Mouse (Mus musculus): ENCODE measurements at regions not wholly inside any gene's neighbourhood (a gene's known extent, or its start where the extent isn't known, plus 50 kb on each side); places are given as distances from the start of the nearest gene placed in this dataset.

DNA sequence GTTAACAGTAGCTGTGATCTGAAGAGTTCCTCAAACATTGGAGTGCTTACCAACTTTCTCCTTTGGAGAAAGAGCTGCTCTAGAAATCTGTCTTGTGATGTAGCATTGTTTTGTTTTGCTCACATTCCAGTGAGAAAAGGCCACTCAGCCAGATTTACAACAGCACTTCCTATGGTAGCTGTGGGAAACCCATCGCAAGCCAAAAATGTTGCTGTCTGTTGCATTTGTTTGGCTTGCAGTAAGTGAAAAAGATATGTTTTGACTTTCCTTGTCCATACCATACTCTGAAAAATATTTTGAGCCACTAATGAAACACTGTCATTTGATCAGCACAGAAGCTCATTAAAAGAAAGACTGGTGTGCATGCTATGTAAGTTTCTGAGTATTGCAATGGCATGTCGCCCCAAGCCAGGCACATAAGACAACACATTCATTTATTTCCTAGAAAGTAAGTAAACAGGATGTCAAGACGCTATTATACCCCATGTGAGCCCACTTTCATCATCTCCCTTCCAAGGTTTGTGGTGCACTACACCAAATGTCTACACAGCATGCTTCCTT lies 66.2 kb downstream of the Car2 start:
- no peak for DNase-seq (ENCODE audit: low spot score in 2 of 2)

DNA sequence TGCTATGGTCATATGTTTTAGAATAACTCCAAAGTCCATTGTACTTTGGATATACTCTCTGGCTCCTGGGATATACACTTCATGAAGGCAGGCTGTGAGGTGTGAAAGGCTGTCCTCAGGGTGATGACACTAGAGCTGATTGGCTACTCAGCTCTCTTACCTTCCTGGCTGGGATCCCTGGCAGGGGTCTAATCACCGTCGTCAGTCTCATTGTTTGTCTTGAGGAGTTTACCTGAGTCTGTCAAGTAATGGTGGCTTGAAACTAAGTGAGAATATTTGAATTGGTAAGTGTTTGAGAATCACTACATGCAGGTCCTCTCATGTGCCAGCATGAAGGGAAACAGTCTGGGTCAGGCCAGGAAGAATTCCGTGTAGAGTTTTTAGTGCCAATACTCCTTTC lies 66.9 kb downstream of the Car2 start:
- DNase-seq (ENCODE audit: low spot score in 2 of 2): no peak

DNA sequence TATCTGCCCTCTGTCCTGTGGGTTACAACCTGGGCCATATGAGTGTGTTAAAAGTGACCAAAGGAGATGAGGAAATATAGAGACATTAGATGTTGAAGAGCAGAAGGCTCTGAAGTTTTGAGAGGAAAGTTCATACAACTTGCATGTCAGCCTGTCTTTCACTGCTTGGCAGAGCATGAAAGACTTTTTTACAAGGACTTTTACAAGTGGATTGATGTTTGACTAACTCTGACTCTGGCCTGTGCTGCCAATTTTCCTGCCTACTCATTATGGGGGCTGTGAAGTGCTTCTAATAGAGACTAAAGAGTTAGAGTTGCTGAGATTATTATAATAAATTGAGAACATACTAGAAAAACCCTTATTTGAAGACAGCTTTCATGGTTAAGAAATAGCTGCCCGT lies 71.4 kb downstream of the Car2 start:
- DNase-seq (ENCODE audit: low spot score in 2 of 2): no peak

DNA sequence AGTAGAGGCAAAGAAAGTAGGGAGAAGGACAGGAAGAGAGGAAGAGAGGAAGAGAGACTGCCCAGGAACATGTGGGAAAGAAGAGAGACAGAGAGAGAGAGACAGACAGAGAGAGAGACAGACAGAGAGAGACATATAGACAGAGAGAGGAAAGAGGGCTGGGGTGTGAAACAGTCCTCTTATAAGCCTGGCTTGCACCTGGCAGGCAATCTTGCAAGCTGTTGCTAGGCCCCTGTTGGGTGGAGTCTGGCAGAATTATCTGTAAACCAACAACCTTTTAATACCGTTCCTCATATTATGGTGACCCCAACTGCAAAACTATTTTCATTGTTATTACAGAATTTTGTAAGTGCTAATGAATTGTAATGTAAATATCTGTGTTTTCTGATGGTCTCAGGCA lies 72.2 kb downstream of the Car2 start:
- DNase-seq (ENCODE audit: low spot score in 2 of 2): no peak

DNA sequence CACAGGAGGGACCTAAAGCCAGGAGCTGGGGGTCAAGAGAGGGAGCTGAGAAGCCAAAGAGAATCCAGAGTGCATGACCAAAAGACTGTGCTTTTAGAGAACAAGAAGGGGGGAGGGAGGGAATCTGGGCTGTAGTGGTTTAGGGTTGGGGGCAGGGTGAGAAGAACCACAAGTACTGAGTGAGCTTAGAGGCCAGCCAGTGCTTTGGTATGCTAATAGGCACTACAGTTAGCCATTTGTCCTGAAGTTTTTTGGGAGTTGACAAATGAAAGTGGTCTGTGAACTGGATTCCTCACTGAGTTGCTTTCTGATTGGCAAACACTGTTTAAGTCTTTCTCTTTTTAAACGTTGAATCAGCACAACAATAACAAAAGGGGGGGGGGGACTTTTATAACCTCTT lies 73.5 kb downstream of the Car2 start:
- DNase-seq (ENCODE audit: low spot score in 2 of 2): no peak

DNA sequence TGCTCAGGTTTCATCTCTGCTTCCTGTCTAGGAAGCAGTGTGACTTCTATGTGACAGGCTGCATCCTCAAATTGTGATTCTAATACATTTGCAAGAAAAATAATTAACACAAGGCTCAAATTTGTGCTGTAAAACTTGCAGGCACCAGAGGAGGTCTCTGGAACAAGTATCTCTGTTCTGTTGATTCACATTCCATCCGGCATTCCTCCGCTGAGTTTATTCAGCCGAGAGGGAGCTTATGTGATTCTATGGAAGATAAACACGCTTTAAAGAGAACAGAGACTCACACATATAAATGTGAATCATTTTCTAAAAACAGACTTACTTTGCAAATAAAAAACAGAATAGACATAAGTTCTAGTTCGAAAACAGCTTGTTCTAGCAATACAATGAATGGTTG lies 78.7 kb downstream of the Car2 start:
- no peak for DNase-seq (ENCODE audit: low spot score in 2 of 2)

DNA sequence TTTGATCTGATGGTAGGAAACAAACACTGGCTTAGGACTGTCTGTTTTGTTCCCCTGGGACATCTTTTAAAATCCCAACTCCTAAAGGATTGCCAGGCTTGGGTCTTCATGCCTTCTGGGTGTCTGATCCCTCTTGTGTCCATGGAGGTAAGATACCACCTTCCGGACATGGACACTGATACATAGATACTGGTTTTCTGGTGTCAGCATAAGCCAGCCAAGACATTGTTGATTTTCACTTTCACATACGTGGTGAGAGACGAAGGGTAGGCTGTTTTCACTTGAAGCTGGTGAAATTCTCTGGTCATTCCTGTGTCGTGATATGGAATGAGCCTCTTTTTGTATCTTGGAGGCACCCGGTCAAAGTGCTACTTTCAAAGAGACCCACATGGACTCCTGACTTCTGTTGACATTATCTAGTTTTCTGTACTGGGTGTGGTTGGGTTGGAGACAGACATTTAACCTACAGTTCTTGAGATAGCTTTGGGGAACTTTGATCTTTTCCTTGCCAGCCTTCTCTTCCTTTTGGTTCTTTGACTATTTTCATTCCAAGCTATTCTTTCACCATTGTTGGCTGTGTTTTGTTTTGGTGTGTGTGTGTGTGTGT lies 79.5 kb downstream of the Car2 start:
- DNase-seq (ENCODE audit: low spot score in 2 of 2): no peak

DNA sequence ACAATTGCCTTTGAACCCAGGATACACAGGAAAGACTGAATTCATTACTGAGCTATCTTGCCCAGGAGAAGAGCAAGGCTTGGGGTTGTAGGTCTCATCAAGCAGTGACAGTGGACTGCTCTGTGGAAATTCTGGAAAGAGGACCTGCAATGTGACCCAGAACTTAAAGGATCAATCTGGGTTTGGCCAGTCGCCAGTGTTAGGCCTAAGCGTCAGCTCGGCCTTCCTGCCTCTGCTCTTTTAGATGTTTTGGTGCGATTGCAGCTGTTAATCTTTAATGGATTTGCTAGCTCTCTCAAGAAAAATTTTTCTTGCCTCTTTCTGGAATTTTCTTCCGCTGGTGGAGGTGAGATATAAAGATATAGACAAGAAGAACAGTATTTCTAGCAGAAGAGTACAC lies 81.2 kb downstream of the Car2 start:
- DNase-seq (ENCODE audit: low spot score in 2 of 2): no peak

DNA sequence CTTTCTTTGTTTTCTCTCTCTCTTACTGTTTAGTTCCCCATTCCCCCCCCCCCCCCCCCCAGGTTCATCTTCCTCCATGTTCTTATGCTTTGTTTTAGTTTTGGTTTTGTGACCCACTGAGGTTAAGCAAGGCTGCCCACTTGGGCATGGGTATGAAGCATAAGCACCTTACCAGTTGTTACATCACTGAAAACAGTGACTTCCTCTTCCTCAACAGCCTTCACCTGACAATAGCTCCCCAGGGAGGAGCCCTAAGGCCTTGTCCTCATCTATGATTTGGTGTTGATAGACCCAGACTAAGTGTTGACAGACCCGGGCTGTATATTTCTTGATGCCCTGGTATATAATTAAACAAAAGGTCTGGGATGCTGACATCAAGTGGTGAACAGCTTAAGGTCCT lies 82.3 kb downstream of the Car2 start:
- DNase-seq (ENCODE audit: low spot score in 2 of 2): no peak

DNA sequence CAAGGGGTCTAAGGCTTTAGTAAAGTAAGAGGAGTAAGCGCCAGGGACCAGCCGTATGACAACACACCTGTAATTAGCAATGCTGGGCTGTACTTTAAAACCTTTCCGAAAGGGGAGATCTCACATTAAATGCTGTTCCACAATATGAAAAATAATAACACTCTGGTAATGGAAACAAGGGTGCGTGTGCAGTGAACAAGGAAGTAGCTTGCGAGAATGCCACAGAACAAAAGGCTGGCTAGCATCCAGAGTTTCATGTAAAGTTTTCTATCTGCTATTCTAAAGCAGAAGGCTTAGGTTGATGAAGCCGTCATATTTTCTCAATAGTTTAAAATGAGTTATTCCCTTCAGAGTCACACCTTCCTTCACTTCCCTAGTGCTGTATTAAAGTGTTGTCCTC lies 83.6 kb downstream of the Car2 start:
- no peak for DNase-seq (ENCODE audit: low spot score in 2 of 2)

DNA sequence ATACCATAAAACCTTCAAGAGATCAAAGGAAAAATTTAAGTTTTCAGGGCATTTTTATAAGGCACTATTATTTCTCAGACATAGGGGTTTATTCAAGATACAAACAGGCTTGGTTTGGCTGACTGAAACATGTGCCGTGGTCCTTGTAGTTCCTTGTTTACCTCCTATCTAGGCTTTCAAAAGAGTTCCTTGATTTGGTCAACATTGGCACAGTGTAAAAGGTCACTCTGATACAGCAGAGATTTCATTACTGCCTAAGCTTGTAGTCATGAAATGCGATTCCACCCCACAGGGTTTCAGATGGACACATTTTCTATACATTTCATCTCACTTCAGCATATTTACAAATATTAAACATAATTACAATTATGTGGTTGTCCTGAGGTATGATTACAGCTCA lies 85.6 kb downstream of the Car2 start:
- no peak for DNase-seq (ENCODE audit: low spot score in 2 of 2)

DNA sequence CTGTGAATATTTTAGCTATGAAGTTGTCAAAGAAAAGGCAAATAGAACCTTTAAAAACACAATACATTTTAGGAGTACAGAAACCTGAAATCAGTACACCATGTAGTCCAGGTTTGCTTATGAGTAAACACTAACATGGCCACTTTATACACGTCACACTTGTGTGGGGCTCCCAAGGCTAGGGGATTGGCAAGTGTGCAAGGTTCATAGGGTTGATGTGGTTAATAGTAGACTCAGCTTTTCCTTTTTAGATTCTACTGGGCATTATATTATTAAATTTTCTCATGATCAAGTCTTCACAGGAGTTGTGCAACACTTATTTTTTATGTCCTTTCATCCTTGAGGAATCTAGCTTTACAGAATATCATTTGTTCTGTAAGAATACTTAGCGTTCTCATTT lies 88.7 kb downstream of the Car2 start:
- no peak for DNase-seq (ENCODE audit: low spot score in 2 of 2)

DNA sequence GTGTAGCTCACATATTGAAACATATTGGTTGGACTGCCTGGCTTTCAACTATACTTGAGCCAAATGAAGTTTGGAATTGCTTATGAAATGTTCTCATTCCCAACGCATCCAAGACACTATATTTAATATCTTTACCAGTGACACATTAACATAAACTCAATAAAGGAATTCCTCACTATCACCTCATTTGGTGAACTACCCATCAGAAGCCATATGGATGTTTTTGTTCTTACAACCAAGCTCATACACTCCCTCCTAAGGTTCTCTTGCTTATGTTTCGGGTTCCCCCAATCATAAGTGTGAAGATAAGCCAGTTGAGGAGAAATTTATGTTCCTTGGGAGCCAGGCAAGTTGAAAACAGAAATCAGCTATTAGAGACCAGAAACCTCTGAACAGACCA lies 89.1 kb downstream of the Car2 start:
- DNase-seq (ENCODE audit: low spot score in 2 of 2): no peak

DNA sequence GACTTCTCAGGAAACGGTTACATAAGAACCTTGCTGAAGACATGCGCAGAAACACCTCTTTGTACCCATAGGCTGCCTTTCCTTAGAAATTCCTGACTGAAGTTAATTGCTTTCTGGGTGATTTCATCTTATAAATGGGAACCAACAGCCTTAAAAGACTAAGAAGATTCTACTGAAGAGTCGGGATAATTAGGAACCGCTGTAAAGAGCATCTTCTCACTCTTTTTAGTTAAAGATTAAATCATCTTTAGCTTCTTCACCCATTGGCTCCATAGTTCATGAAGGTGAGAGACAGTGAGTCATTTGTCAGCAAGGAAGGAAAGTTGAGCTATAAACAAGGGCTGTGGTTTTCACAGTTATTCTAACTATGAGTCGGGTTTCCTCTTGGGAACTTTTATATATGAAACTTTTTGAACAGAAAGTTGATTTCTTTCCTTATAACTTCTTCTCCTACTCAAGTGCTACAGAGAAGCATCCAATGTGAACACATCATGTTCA lies 93.1 kb downstream of the Car2 start:
- no peak for DNase-seq (ENCODE audit: low spot score in 2 of 2)

DNA sequence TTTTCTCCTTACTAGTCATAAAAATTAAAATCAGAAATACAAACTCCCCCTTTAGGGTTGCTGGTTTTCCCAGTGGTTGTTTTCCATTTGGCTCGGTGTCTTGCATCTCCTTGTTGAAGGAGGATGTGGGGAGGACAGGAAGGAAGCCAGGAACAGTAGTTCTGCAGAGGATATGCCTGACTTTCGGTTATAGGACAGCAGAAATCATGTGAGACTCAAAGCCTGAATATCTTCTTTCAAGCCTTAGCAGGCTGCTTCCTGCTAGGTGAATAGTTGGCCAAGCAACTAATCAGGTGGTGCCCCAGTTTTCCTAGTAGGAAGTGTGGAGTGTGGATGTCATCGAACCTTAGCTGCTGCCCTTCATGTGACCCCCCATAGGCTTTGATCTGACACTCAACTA lies 103.6 kb downstream of the Car2 start:
- DNase-seq (ENCODE audit: low spot score in 2 of 2): no peak

DNA sequence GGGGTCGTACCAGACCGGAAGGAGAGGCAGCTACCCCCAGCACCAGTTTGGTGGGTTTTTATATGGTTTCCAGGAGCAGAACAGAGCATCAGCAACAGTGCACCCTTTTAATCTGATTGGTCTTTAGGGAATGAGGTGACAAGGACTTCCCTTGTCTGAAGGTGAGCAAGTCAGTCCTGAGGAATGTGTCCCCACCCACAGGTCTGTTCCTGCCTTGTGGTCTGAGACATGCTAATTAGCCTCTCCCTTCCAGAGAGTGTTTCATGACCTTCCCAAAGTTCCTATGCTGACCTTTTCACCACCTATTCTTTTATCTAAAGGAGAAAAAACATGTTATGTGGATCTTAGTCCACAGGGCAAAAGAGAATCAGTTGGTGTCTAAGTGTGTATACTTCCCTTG lies 107.9 kb downstream of the Car2 start:
- DNase-seq (ENCODE audit: low spot score in 2 of 2): no peak

DNA sequence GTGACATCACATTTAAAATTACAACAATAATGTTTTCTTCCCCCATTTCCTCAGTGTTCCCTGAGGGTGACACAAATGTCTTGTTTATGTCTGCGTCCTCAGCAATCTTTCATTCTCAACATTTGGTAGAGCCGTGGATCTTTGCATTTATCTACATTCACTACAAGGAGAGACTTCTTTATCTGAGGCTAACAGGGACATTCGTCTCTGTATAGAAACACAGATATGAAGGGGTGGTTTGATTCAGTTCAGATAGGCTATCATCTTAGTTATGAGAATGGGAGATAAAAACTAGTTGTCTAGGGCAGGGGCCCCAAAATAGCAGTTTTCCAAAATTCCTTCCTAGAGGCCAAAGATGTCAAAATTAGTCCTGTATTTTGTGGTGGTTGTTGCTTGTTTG lies 111.2 kb downstream of the Car2 start:
- no peak for DNase-seq (ENCODE audit: low spot score in 2 of 2)

DNA sequence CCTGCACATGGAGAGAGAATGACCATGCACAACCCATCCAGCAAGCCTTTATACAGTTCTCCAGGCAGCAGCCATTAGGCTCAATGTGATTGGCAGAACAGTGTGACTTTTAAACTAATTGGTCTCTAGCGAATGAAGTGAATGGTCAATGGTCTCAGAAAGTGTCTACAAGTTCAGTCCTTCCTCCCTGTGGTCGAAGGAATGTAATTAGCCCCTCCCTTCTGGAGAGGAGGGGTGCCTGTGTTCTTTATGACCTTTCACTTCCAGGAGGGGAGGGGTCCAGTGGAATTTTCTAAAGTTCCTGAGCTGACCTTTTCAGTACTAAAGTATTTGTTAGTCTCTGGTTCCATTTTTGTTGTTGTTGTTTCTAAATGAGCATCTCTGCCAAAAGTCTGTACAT lies 112.4 kb downstream of the Car2 start:
- DNase-seq (ENCODE audit: low spot score in 2 of 2): no peak

DNA sequence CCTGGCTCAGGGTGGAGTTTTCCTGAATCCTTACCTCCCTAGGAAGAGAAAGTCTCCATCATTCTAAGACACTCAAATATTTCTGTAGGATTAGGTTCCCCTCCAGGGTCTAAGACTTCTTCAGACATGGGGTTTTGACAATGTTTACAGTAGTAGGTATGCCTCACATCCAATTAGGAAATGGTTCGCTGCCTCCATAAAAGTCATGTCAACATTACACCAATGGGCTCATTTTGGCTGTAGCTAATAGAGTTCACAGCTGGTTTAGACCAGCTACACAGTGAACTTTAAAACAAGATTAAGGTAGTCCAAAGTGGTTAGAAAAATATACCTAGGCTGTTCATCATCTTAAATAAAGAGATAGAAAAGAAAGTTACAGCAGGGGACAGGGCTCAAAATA lies 113.3 kb downstream of the Car2 start:
- no peak for DNase-seq (ENCODE audit: low spot score in 2 of 2)

DNA sequence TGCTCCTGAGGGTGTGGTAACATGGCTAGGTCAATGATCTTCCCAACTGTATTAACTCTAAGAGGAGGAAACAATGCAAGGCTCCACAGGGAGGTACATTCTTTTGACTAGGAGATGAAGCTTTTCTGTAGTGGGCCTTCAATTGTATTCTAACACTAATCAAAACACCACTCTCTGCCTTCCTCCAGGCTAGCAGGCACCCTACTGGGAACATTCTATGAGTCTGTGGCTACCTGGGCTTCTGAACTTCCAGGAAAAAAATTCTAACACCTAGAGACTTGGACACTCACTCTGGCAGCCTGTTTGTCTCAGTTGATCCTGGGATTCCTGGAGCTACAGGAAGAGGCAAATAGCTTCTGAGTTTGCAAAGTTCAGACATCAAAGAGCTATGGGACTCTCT lies 113.8 kb downstream of the Car2 start:
- no peak for DNase-seq (ENCODE audit: low spot score in 2 of 2)

DNA sequence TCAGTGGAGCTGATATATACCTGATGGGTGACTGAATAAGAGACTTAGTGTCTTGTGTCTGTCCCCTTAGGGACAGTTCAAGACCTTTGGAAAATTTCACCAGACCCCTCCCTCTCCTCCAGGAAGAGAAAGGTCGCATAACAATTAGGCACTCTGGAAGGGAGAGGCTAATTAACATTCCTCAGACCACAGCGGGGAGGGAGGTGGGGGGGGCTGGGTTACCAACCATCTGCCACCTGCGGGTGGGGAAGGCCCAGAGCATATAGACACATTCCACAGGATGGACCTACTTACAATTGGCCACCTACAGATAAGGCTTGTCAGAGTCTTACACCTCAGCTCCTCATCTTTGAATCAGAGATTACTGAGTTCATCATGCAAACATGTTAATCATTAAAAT lies 114.6 kb downstream of the Car2 start:
- no peak for DNase-seq (ENCODE audit: low spot score in 2 of 2)

DNA sequence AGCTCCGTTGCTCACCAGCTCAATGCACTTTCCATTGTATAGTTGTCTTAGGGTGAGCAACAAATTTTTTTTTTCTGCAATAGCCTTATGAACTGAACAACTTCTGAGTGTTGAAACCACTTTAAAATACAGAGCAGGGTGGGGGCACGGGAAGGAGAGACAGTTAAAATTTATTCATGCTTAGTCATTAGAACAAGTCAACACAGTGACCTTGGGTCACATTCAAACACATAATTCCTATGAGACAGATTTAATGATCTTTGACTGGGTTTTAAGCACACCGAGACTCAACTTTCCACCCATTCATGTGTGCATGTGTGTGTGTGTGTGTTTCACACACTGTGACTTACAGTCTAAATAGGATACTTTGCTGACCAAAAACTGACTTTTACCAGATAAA lies 121.7 kb downstream of the Car2 start:
- no peak for DNase-seq (ENCODE audit: low spot score in 2 of 2)

DNA sequence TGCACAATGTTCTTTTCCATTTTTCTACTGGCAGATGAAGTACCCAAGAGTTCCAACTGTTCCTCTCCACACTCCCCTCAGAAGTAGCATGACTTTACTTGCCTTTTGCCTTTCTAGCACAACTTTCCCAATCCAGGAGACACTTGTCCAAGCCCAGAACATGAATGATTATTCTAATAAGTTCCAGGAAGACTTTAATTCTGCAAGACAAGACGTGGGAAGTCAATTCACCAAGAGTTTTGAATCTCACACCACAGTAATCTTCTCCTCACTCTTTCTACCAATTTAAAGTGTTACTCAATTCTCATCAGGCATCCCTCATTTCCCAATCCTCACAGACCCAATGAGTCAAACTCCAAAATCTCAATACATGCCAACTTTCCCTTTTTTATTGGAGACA lies 122.4 kb downstream of the Car2 start:
- no peak for DNase-seq (ENCODE audit: low spot score in 2 of 2)

DNA sequence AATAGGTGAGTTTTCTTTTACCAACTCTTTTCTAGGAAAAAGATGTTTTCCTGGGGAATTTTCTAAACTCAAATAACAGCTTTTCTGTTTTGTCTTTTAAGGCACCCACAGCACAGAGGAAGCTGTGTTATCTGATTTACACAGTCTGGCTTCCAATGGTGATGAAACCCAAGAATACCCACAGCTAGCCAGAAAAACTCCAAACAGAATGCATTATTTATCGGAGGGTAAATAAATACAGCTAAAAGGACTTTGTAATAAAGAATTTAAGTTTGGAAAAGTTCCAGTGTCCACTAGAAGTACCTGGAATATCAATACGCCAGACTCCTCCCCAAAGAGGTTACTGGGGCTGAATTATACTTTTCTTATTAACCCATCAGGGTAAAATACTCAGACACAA lies 123.7 kb downstream of the Car2 start:
- DNase-seq (ENCODE audit: low spot score in 2 of 2): no peak
